Mouse (Mus musculus): ENCODE data around the gene Vmn2r94.

The Vmn2r94 gene

GRCm38 (mm10) chr17:18277656-18278055 is at the start of gene Vmn2r94:
Gene Vmn2r94 (minus strand): TSS chr17:18277756.
- no peak for DNase-seq

DNA sequence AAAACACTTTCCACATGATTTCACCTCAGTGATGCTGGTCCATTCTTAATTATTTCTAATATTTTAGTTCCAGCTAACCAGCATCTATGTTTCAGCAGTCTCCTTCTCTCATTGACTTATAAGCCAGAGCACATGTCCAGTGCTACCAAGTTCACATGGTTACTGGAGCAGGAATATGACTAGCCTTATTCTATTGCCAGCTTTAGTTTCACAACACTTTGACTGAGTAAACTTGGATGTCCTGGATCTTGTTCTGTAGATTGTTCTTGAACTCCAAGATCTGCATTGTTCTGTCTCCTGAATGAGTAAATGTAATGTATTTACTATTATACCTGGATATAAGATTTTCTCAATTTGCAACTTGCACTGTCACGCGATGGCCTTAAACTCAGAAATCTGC is 45.5 kb upstream of the Vmn2r94 start:
- DNase-seq = no peak

DNA sequence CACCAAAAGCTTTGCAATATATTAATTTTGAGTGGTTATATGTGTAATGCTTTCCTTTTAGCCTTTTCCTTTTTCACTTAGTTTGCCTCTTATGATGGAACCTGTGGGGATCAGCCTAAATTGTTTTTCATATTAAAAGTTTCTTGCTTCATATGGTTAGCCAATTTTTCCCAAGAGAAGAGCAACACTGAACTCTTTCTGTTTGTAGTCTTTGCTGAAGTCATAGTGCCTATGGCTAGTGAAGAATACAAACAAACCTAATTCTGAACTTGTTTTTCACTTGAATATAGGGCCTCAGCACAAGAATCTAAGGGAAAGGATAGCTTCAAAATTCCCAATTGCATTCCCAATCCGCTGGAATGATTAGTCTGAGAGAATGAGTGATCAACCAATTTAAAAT is 20.2 kb upstream of the Vmn2r94 start, which contains the start of gene Vmn2r93:
Vmn2r93 (plus strand) TSS at position 301 of the 400 bp plus-strand sequence.
- no peak for DNase-seq

- no peak for DNase-seq
Measured at GRCm38 (mm10) chr17:18236931-18237330, 40.6 kb downstream of the Vmn2r94 start.

DNA sequence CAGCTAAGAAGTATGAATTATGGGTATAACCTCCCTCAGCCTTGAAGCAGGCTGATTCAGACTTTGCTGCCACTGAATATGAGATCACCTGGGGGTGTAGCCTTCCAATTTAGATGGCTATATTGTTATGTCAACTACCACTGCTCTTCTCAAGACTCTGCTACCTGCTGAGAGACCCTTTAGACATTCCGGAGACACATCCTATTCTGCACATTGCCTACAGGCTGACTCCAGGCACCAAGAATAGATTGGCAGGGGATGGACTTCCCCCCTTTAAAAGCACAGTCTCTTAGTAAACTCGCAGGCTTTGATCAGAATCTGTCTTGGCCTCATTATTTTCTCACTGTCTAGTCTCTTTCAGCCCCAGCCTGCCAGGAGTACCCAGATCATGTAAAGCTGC is 45.6 kb downstream of the Vmn2r94 start:
- no peak for DNase-seq

DNA sequence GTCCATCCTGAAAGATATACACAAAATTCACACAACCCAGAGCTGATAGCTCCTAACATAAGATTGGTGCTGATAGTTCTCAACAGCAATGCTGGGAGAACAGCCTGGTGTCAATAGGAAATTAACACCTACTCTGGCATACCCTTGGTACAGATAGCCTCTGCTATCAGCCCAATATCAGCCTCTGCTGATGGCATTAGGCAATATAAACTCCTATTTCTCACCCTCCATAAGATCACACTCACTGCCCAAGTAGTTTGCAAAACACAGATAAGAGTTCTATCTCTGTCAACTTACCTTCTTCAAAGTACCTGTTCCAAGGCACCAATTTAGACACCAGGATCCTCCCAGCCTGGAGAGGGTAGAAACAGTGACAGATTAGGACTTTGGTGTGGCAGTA is 56.3 kb downstream of the Vmn2r94 start:
- no peak for DNase-seq
